Mouse (Mus musculus) embryonic fibroblast, embryonic 13.5 days (primary cell): ENCODE results near the gene Adgrg1.

Experiments
- CTCF ChIP-seq: IDR thresholded peaks from 2 replicates; pipeline ENCODE4 v1.5.1; 2011; ENCODE audit warnings: mild to moderate bottlenecking, control low read depth, low read length, moderate library complexity, borderline replicate concordance; ENCODE audit not compliant: insufficient read depth
- POLR2A ChIP-seq: IDR thresholded peaks from 2 replicates; pipeline ENCODE4 v1.6.1; 2011; ENCODE audit warnings: low read depth, mild to moderate bottlenecking, control low read depth, low read length, moderate library complexity

- TF ChIP-seq CTCF (no peak), POLR2A (no peak)
Observed at GRCm38 (mm10) chr8:95016684-95017083, 42.1 kb downstream of the Adgrg1 start.
